Mouse (Mus musculus): ENCODE data around the gene Flad1. TPM values are rescaled to one million over a fixed set of nuclear protein-coding genes. Genes with fewer than 3 reads are reported as not detected.

Gene Flad1
- polyA plus RNA-seq, 1 experiment from 2014 or later: 29.4 TPM

DNA sequence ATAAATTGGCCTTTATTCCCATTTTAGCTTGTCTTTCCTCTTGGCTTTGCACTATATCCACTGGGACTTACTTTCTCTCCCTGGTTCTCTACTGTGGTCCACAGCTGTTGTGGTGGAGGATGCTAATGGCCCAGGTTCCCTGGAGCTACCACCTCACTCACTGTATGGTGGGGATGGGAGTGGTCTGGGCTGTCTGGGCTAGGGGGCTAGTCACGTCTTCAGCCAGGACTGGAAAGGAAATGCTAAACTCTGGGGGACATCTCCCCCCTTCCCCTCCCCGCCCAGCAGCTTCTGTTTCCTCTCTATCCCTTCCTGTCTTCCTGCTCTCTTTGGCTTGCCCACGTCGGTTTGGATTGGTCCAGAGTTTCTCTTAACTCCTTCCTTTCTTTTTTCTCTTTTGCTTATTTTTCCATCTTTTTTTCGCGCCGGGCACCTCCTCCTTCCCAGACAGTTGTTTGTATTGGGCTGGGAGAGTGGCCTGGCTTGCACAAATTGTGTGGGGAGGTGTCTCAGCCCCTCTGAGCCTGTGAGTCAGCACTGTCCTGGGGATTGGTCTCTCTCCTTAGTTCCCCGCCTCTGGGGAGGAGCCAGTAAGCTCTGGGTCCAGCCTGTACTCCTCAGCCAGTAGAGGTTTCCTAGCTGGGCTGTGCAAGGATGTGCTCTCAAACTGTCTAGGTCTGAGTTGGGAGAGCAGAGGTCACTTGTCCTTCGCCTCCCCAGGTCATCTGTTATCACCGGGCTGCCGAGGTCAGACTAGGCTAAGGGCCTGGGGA lies 9.5 kb upstream of the Flad1 start:
- Histone ChIP-seq H3K4me2 (ENCODE audit: low read depth) (peak overlapping the region; percentile 58), H3K27ac (ENCODE audit: low read depth, low read length) (peak overlapping the region; percentile 49; the same call in 1 of the 2 replicates), H3K27me3 (ENCODE audit: control insufficient read depth, insufficient read depth, low read length) (no peaks in the 10 kb centered on the region), H3K36me3 (ENCODE audit: control insufficient read depth, insufficient read depth, low read length) (no peaks in the 10 kb centered on the region; the same call in 1 of the 2 replicates), H3K9ac (ENCODE audit: low read length) (peak overlapping the region; percentile 63), H3K9me3 (ENCODE audit: control insufficient read depth, low read length) (no peaks in the 10 kb centered on the region), H3K4me1 (ENCODE audit: control insufficient read depth, insufficient read depth, low read length) (peaks cover 27% of the 10 kb centered on the region), H3K4me3 (ENCODE audit: low read depth, low read length) (peak overlapping the region; percentile 39)
- DNase-seq (ENCODE audit: low spot score): peak; percentile 63
- no peak for ATAC-seq (ENCODE audit: insufficient read depth, low FRiP score, low TSS enrichment)
- 2% methylated on average over 11 of the region's 11 CpGs for WGBS

DNA sequence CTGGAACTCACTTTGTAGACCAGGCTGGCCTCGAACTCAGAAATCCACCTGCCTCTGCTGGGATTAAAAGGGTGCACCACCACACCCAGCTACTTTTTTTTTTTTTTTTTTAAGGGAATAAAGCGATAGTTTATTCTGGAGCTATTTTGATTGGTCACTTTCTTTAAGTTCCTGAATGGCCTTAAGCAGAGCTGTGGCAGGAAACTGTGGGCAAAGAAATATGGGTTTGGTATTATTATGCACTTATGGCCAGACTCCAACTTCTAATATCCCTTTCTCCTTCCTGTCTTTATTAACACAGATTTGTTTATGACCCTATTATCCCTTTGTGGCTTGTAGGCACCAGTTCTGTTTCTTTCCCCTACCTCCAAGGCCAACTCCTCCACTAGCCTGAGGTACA lies 8.8 kb upstream of the Flad1 start:
- Histone ChIP-seq H3K27ac (ENCODE audit: low read depth, low read length) (no peak overlapping the region), H3K4me3 (ENCODE audit: low read depth, low read length) (0 out of 2 replicates have a peak overlapping the region, but pooled peaks have one; percentile 39), H3K9me3 (ENCODE audit: control insufficient read depth, low read length) (no peaks in the 10 kb centered on the region), H3K27me3 (ENCODE audit: control insufficient read depth, insufficient read depth, low read length) (no peaks in the 10 kb centered on the region), H3K4me1 (ENCODE audit: control insufficient read depth, insufficient read depth, low read length) (peaks cover 27% of the 10 kb centered on the region), H3K9ac (ENCODE audit: low read length) (no peak overlapping the region), H3K4me2 (ENCODE audit: low read depth) (peak overlapping the region; percentile 58), H3K36me3 (ENCODE audit: control insufficient read depth, insufficient read depth, low read length) (peaks cover 2% of the 10 kb centered on the region; the same call in 1 of the 2 replicates)
- no peak for DNase-seq (ENCODE audit: low spot score)
- 46% methylated on average over 2 of the region's 2 CpGs for WGBS
- ATAC-seq (ENCODE audit: insufficient read depth, low FRiP score, low TSS enrichment): no peak

GRCm38 (mm10) chr3:89419981-89420380 lies 8.3 kb upstream of the Flad1 start:
- WGBS: 19% methylated on average over 3 of the region's 3 CpGs
- H3K27me3 ChIP-seq (ENCODE audit: control insufficient read depth, insufficient read depth, low read length): no peaks in the 10 kb centered on the region
- H3K36me3 ChIP-seq (ENCODE audit: control insufficient read depth, insufficient read depth, low read length): peaks cover 2% of the 10 kb centered on the region; the same call in 1 of the 2 replicates

GRCm38 (mm10) chr3:89419571-89419970 lies 7.9 kb upstream of the Flad1 start:
- H3K27ac ChIP-seq (ENCODE audit: low read depth, low read length): peak overlapping the region; percentile 84; the same call in 1 of the 2 replicates
- H3K4me1 ChIP-seq (ENCODE audit: control insufficient read depth, insufficient read depth, low read length): peaks cover 27% of the 10 kb centered on the region
- under 1% methylated on average over 9 of the region's 9 CpGs for WGBS
- H3K36me3 ChIP-seq (ENCODE audit: control insufficient read depth, insufficient read depth, low read length): peaks cover 6% of the 10 kb centered on the region; the same call in 1 of the 2 replicates
- H3K4me3 ChIP-seq (ENCODE audit: low read depth, low read length): peak overlapping the region; percentile 53
- no peaks in the 10 kb centered on the region for H3K9me3 ChIP-seq (ENCODE audit: control insufficient read depth, low read length)
- H3K4me2 ChIP-seq (ENCODE audit: low read depth): peak overlapping the region; percentile 91
- no peaks in the 10 kb centered on the region for H3K27me3 ChIP-seq (ENCODE audit: control insufficient read depth, insufficient read depth, low read length)
- DNase-seq (ENCODE audit: low spot score) (no peak), ATAC-seq (ENCODE audit: insufficient read depth, low FRiP score, low TSS enrichment) (no peak)
- peak overlapping the region; percentile 66 for H3K9ac ChIP-seq (ENCODE audit: low read length)

More at GRCm38 (mm10) chr3:89419981-89420380, 8.3 kb upstream of the Flad1 start:
- Histone ChIP-seq H3K9ac (ENCODE audit: low read length) (peak overlapping the region; percentile 66; the same call in 1 of the 2 replicates), H3K4me2 (ENCODE audit: low read depth) (peak overlapping the region; percentile 91), H3K4me3 (ENCODE audit: low read depth, low read length) (peak overlapping the region; percentile 53), H3K27ac (ENCODE audit: low read depth, low read length) (peak overlapping the region; percentile 67; the same call in 1 of the 2 replicates), H3K9me3 (ENCODE audit: control insufficient read depth, low read length) (no peaks in the 10 kb centered on the region), H3K4me1 (ENCODE audit: control insufficient read depth, insufficient read depth, low read length) (peaks cover 27% of the 10 kb centered on the region)
- ATAC-seq (ENCODE audit: insufficient read depth, low FRiP score, low TSS enrichment): no peak
- DNase-seq (ENCODE audit: low spot score): no peak

GRCm38 (mm10) chr3:89418861-89419250 lies 7.2 kb upstream of the Flad1 start:
- Histone ChIP-seq H3K27me3 (ENCODE audit: control insufficient read depth, insufficient read depth, low read length) (no peaks in the 10 kb centered on the region), H3K4me3 (ENCODE audit: low read depth, low read length) (peak overlapping the region; percentile 53), H3K9ac (ENCODE audit: low read length) (peak overlapping the region; percentile 66), H3K9me3 (ENCODE audit: control insufficient read depth, low read length) (no peaks in the 10 kb centered on the region), H3K27ac (ENCODE audit: low read depth, low read length) (peak overlapping the region; percentile 84), H3K4me2 (ENCODE audit: low read depth) (peak overlapping the region; percentile 91), H3K36me3 (ENCODE audit: control insufficient read depth, insufficient read depth, low read length) (peaks cover 6% of the 10 kb centered on the region; the same call in 1 of the 2 replicates), H3K4me1 (ENCODE audit: control insufficient read depth, insufficient read depth, low read length) (peaks cover 27% of the 10 kb centered on the region)
- peak; percentile 81 for DNase-seq (ENCODE audit: low spot score)
- ATAC-seq (ENCODE audit: insufficient read depth, low FRiP score, low TSS enrichment): peak; percentile 37
- WGBS: under 1% methylated on average over 16 of the region's 16 CpGs

GRCm38 (mm10) chr3:89418170-89418860 lies 6.6 kb upstream of the Flad1 start, which contains the start of the genes Cks1b and Shc1:
Gene Cks1b, minus strand, starts transcription at chr3:89418383.
Gene Shc1, plus strand, starts transcription at chr3:89418443.
- Histone ChIP-seq H3K27ac (ENCODE audit: low read depth, low read length) (peak within 1 kb of the TSS; percentile 84), H3K36me3 (ENCODE audit: control insufficient read depth, insufficient read depth, low read length) (peaks cover 6% of the 10 kb centered on the region; the same call in 1 of the 2 replicates), H3K4me3 (ENCODE audit: low read depth, low read length) (peak within 1 kb of the TSS; percentile 53), H3K9me3 (ENCODE audit: control insufficient read depth, low read length) (no peaks in the 10 kb centered on the region), H3K9ac (ENCODE audit: low read length) (peak within 1 kb of the TSS; percentile 66), H3K4me1 (ENCODE audit: control insufficient read depth, insufficient read depth, low read length) (peaks cover 27% of the 10 kb centered on the region), H3K27me3 (ENCODE audit: control insufficient read depth, insufficient read depth, low read length) (no peaks in the 10 kb centered on the region), H3K4me2 (ENCODE audit: low read depth) (peak within 1 kb of the TSS; percentile 91)
- under 1% methylated on average over 38 of the region's 39 CpGs for WGBS
- ATAC-seq (ENCODE audit: insufficient read depth, low FRiP score, low TSS enrichment) (peak; percentile 95), DNase-seq (ENCODE audit: low spot score) (peak; percentile 96)

DNA sequence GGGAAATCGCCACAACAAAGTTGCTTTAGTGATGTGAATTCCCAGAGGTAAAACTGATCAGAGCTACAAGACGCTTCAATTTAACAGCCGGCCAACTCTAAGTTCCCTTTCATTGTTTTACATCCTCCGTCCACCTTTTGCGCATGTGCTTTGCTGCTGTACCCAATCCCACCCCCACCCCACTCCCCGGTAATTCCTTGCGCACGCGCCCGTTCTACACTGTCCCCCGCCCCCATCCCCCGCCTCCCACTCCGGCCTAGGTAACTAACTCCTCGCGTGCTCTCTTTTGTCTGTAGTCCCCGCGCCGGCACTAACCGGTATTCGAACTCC lies 6.1 kb upstream of the Flad1 start:
- ATAC-seq (ENCODE audit: insufficient read depth, low FRiP score, low TSS enrichment) (peak; percentile 40), DNase-seq (ENCODE audit: low spot score) (no peak)
- Histone ChIP-seq H3K27me3 (ENCODE audit: control insufficient read depth, insufficient read depth, low read length) (no peaks in the 10 kb centered on the region), H3K4me1 (ENCODE audit: control insufficient read depth, insufficient read depth, low read length) (peaks cover 27% of the 10 kb centered on the region), H3K4me3 (ENCODE audit: low read depth, low read length) (peak overlapping the region; percentile 53), H3K27ac (ENCODE audit: low read depth, low read length) (peak overlapping the region; percentile 47; the same call in 1 of the 2 replicates), H3K9ac (ENCODE audit: low read length) (peak overlapping the region; percentile 49), H3K4me2 (ENCODE audit: low read depth) (peak overlapping the region; percentile 77), H3K36me3 (ENCODE audit: control insufficient read depth, insufficient read depth, low read length) (peaks cover 6% of the 10 kb centered on the region; the same call in 1 of the 2 replicates), H3K9me3 (ENCODE audit: control insufficient read depth, low read length) (no peaks in the 10 kb centered on the region)
- 0% methylated on average over 20 of the region's 20 CpGs for WGBS

DNA sequence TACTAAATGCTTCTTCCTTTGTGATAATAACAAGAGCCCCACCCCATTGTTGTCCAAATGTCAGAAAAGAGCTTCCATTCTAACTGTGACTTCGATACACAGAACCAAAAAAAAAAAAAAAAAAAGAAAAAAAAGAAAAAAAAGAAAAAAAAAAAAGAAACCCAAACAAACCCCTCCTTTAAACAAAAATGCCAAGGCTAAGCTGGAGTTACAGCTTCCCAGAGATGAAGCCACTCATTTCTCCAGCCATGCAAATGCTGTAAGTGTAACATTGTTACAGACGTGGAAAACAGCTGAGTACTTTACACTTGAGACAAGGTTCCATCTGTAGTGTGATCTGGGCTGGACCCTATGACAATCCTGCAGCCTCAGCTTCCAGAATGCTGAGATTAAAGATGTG lies 5.5 kb upstream of the Flad1 start:
- Histone ChIP-seq H3K36me3 (ENCODE audit: control insufficient read depth, insufficient read depth, low read length) (peaks cover 6% of the 10 kb centered on the region; the same call in 1 of the 2 replicates), H3K4me3 (ENCODE audit: low read depth, low read length) (peak overlapping the region; percentile 53), H3K9me3 (ENCODE audit: control insufficient read depth, low read length) (no peaks in the 10 kb centered on the region), H3K9ac (ENCODE audit: low read length) (peak overlapping the region; percentile 49), H3K27ac (ENCODE audit: low read depth, low read length) (0 out of 2 replicates have a peak overlapping the region, but pooled peaks have one; percentile 47), H3K4me2 (ENCODE audit: low read depth) (peak overlapping the region; percentile 77), H3K27me3 (ENCODE audit: control insufficient read depth, insufficient read depth, low read length) (no peaks in the 10 kb centered on the region), H3K4me1 (ENCODE audit: control insufficient read depth, insufficient read depth, low read length) (peaks cover 24% of the 10 kb centered on the region)
- no peak for DNase-seq (ENCODE audit: low spot score)
- no peak for ATAC-seq (ENCODE audit: insufficient read depth, low FRiP score, low TSS enrichment)
- WGBS: 34% methylated on average over 2 of the region's 2 CpGs

All from neural tube, embryonic 11.5 days (tissue).